Mouse (Mus musculus) heart, embryonic 11.5 days (tissue): ENCODE measurements around the gene Slc25a13. TPM values are rescaled to one million over a fixed set of nuclear protein-coding genes. Genes with fewer than 3 reads are reported as not detected.

Experiments used
- ATAC-seq: fragments of 200-750 bp; cut with Nextera tagmentation; replicated peaks from 2 replicates; pipeline ENCODE4 v1.8.0; 2017; ENCODE audit warnings: moderate library complexity; ENCODE audit not compliant: insufficient number of reproducible peaks, low FRiP score, low TSS enrichment
- H3K27ac ChIP-seq: fragments of 300-500 bp; sonication (generic); 2 replicates; pipeline ENCODE4 v1.5.1; 2014; ENCODE audit warnings: mild to moderate bottlenecking, low read depth, low read length
- H3K27me3 ChIP-seq: fragments of 300-500 bp; sonication (generic); 2 replicates; pipeline ENCODE4 v1.6.1; 2014; ENCODE audit warnings: mild to moderate bottlenecking, low read length, mixed read lengths; ENCODE audit not compliant: control insufficient read depth, insufficient read depth
- H3K36me3 ChIP-seq: fragments of 300-500 bp; sonication (generic); 2 replicates; pipeline ENCODE4 v1.6.1; 2014; ENCODE audit warnings: mild to moderate bottlenecking, low read length, moderate library complexity, mixed read lengths; ENCODE audit not compliant: control insufficient read depth, insufficient read depth
- H3K4me1 ChIP-seq: fragments of 300-500 bp; sonication (generic); 2 replicates; pipeline ENCODE4 v1.6.1; 2014; ENCODE audit warnings: low read length; ENCODE audit not compliant: control insufficient read depth, insufficient read depth
- H3K4me2 ChIP-seq: fragments of 300-500 bp; sonication (generic); 2 replicates; pipeline ENCODE4 v1.6.1; 2014; ENCODE audit warnings: mild to moderate bottlenecking, moderate library complexity
- H3K4me3 ChIP-seq: fragments of 300-500 bp; sonication (generic); 2 replicates; pipeline ENCODE4 v1.5.1; 2014; ENCODE audit warnings: low read depth, low read length
- H3K9ac ChIP-seq: fragments of 300-500 bp; sonication (generic); 2 replicates; pipeline ENCODE4 v1.6.1; 2014; ENCODE audit warnings: mild to moderate bottlenecking, low read depth, low read length, moderate library complexity
- H3K9me3 ChIP-seq: fragments of 300-500 bp; sonication (generic); replicated peaks from 2 replicates; pipeline ENCODE4 v1.6.1; 2016; ENCODE audit warnings: low read length; ENCODE audit not compliant: control insufficient read depth
- WGBS: fragments of 180-500 bp; shearing (Covaris S2); extraction: QIAGEN DNeasy Blood & Tissue Kit; methylation state at CpG from one replicate; pipeline ENCODE4 v1.1.7; 2014; ENCODE audit not compliant: insufficient replicate concordance; 5-methylcytosine and 5-hydroxymethylcytosine counted together
- polyA plus RNA-seq: library from polyadenylated mRNA; unstranded; fragments of >200 nt; fragmentation: Nextera tagmentation; extraction: Ambion mirVana; gene quantifications from 2 replicates; pipeline ENCODE4 v1.2.1, GENCODE M21; 2014

The Slc25a13 gene
- polyA plus RNA-seq, 1 experiment from 2014 or later = 59.4 TPM

DNA sequence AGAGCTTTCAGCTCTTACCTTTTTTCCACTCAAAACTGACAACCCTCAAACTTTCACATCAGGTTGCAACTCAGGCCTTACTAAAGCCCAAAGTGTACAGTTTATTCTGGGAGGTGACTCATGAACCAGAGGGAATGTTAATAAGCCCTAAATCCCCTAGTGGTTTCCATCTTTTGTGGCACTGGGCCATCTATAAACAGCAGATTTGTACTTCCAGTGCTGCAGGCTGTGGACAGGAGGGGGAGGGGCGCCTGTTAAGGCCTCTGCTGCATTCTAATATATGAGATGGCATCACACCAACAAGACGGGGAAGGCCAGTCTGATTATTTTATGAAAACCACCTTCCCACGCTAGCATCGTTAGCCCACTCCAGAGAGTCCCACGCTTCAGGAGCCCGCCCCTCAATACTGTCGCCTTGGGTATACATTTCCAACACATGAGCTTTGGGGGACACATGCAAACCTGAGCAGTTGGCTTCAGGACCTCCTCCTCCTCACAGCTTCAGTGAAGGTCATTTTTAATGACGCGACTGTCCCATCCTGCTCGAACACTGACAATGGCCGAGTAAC, 48.3 kb downstream of the Slc25a13 start:
- Histone ChIP-seq H3K9me3 (no peaks in the 10 kb centered on the region), H3K4me3 (no peak overlapping the region), H3K27me3 (no peaks in the 10 kb centered on the region), H3K4me2 (no peak overlapping the region), H3K9ac (no peak overlapping the region), H3K27ac (0 out of 2 replicates have a peak overlapping the region, but pooled peaks have one; percentile 35), H3K36me3 (no peaks in the 10 kb centered on the region), H3K4me1 (peaks cover 16% of the 10 kb centered on the region)
- ATAC-seq = no peak
- WGBS = 82% methylated on average over 11 of the region's 11 CpGs

DNA sequence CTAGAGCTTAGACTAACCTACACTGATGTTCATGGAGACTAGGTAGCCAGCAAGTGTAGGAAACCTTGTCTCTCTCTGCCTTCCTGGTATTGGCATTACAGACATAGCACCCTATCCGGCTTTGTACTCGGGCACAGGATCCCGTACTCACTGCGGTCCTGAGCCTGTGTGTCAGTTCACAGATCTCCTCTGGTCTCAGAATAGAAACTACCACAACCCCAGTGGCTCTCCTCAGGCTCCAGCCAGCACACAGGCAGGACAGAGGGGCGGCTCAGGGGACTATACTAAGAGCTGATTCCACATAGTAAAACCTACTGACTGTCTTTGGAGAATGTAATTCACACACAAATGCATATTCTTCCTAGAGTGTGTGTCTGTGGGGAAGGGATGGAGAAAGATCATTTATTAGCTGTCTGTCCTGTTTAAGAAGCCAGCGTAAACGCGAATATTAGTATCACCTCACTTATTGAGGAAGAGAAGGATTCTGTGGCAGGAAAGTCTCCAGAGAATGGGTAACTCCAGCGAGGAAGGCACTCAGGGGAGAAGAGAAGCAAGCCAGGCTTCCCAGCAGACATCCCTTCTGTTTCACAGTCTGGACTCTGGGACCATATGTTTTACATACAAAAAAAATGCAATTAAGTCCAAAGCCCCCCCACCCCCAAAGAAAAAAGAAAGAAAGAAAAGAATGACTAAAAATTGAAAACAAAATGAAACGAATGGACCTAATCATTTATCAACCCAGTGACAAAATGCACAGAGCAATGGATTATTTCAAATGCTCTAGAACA, 49.4 kb downstream of the Slc25a13 start:
- no peak overlapping the region for H3K4me3 ChIP-seq
- H3K27me3 ChIP-seq = no peaks in the 10 kb centered on the region
- no peaks in the 10 kb centered on the region for H3K36me3 ChIP-seq
- peaks cover 11% of the 10 kb centered on the region for H3K4me1 ChIP-seq
- no peaks in the 10 kb centered on the region for H3K9me3 ChIP-seq
- H3K4me2 ChIP-seq = peak overlapping the region; percentile 19
- no peak overlapping the region for H3K9ac ChIP-seq
- WGBS = 65% methylated on average over 10 of the region's 10 CpGs
- no peak for ATAC-seq
- H3K27ac ChIP-seq = 0 out of 2 replicates have a peak overlapping the region, but pooled peaks have one; percentile 35

DNA sequence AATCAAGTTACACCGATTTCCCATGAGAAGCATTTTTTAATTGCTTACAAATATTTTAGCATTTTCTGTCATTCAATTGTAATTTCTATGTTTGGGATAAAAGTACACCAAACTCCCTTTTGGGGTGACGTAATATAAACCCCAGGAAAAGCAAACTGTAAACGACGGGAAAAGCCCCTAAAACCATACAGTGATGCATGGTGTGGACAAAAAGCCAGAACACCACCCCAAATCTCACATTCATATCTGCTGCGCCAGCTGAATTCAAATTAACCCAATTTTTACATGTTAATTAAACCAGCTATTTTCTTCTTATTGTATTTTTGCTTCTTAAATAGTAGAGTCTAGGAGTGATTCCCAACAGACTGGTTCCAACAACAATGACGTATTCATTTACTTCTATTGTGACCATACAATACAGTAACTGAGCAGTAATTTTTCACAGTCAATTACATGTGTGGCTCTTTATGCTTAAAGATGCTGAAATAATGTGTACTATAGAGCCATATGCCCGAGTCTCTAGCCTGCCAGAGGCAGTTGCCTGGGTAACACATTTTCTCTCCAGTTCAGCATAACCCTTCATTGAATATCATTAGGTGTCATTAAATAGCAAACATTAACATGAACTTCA, 53.9 kb downstream of the Slc25a13 start:
- peaks cover 12% of the 10 kb centered on the region for H3K4me1 ChIP-seq
- no peaks in the 10 kb centered on the region for H3K9me3 ChIP-seq
- no peaks in the 10 kb centered on the region for H3K36me3 ChIP-seq
- no peak overlapping the region for H3K4me2 ChIP-seq
- no peak overlapping the region for H3K9ac ChIP-seq
- H3K27ac ChIP-seq = no peak overlapping the region
- no peak for ATAC-seq
- H3K27me3 ChIP-seq = no peaks in the 10 kb centered on the region
- no peak overlapping the region for H3K4me3 ChIP-seq
- whole genome bisulfite sequencing = 90% methylated on average over 7 of the region's 7 CpGs

DNA sequence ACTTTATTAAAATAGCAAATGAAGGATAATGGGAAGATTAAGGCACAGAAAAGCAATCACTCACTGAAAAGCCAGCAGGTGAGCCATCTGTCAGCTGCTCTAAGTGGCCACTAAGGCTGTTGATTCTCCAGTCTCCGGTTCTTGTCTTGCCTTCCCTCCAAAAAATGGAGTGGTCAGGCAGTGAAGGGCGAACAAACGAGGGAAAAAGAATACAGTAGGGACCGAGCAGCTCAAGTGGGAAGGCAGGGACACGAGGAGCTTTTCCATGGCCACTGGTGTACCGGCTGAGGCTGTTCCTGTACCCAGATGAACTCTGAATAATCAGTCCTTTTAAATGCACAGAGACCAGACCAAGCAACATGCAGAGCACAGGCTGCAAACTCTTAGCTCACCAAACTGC, 54.8 kb downstream of the Slc25a13 start:
- Histone ChIP-seq H3K27ac (no peak overlapping the region), H3K4me1 (peaks cover 12% of the 10 kb centered on the region), H3K9me3 (no peaks in the 10 kb centered on the region), H3K27me3 (no peaks in the 10 kb centered on the region), H3K4me2 (no peak overlapping the region), H3K36me3 (no peaks in the 10 kb centered on the region), H3K4me3 (no peak overlapping the region), H3K9ac (no peak overlapping the region)
- WGBS = 50% methylated on average over 6 of the region's 6 CpGs
- ATAC-seq = no peak

DNA sequence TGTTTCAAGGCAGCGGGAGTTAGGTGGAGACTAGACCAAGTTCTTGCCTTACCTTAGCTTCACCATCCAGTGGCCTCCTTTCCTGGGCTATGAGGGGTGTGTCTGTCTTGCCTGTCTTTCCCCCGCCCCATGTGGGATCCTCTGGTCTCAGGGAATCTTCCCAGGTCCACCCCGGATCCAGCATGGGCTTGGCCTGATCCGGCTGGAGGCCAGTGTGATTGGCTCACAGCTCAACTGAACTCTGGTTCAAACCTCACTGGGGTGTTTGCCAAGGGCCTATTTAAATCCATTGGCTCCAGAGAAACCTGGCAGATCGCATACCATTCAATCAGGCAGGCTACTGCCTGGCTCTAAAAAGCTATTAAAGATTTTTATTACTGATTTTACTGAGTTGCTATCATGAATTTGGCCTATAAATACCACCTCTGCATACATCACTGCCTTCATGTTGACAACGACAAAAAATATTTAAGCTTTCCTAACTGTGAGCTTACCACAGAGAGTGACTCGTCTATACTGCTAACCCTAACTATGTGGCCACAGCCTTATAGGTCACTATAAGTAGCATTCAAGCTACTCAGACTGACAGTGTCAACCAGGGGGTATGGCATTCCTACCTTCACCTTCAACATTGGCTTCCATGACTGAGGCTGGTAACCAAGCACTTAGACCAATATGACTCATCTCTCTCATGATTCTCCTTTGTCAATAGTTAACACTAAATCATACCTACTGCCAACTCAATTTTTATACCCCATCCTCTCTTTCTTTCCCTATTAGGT, 56.1 kb downstream of the Slc25a13 start:
- Histone ChIP-seq H3K4me2 (no peak overlapping the region), H3K27me3 (no peaks in the 10 kb centered on the region), H3K9me3 (no peaks in the 10 kb centered on the region), H3K4me1 (peaks cover 12% of the 10 kb centered on the region), H3K27ac (no peak overlapping the region), H3K9ac (no peak overlapping the region), H3K36me3 (no peaks in the 10 kb centered on the region), H3K4me3 (no peak overlapping the region)
- ATAC-seq = no peak
- 86% methylated on average over 7 of the region's 7 CpGs for WGBS

DNA sequence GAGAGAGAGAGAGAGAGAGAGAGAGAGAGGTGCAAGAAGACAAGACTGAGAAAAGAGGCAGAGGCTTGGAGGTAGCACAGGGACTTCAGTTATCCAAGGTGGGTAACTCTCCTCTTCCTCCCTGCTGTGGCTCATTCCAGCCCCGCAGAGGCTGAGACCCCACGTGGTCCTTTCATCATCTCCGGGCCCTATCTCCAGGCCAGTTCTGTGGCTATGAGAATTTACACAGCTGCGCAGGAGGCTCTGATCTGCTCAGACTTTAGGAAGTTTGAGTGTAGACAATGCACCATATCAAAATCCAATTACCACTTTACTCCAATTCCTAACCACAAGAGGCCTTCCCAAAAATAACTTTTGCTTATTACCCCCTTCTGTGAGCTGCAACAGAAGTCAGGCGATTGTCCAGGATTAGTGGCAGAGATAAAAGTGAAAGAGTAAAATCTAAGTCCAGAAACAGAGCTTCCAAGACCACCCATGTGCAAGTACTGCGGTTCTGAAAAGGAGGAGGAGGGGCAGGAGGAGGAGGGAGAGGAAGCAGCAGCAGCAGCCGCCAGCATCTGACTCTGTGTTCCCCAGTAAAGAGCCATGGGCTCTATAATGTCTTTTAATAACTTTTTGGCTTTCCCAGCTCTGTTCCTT, 57.6 kb downstream of the Slc25a13 start:
- Histone ChIP-seq H3K9me3 (no peaks in the 10 kb centered on the region), H3K36me3 (no peaks in the 10 kb centered on the region), H3K27me3 (no peaks in the 10 kb centered on the region), H3K4me1 (peaks cover 13% of the 10 kb centered on the region), H3K27ac (no peak overlapping the region), H3K4me3 (no peak overlapping the region), H3K9ac (no peak overlapping the region), H3K4me2 (peak overlapping the region; percentile 3)
- WGBS = 27% methylated on average over 7 of the region's 7 CpGs
- no peak for ATAC-seq

DNA sequence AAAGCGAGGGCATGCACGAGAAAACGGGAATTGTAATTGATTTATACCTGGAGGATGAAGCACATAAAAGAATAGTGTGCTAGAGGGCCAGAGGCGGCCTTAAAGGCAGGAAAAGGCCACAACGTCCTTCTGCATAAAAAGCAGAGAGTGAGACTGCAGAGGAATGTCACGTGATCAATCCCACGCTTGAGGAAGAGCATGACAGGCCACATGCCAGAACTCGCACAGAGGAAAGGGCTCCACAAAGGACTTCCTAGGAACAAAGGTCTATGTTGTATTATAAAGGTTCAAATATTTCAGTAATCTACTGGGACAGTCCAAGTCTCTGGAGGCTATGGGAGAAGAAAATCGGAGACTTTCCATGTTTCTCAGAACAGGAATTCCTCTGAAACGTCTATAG, 63.5 kb downstream of the Slc25a13 start:
- H3K4me1 ChIP-seq = 0 out of 2 replicates have a peak, but pooled peaks cover 2% of the 10 kb centered on the region
- no peaks in the 10 kb centered on the region for H3K27me3 ChIP-seq
- H3K9ac ChIP-seq = no peak overlapping the region
- no peak overlapping the region for H3K27ac ChIP-seq
- H3K4me3 ChIP-seq = no peak overlapping the region
- H3K9me3 ChIP-seq = no peaks in the 10 kb centered on the region
- H3K4me2 ChIP-seq = no peak overlapping the region
- ATAC-seq = no peak
- no peaks in the 10 kb centered on the region for H3K36me3 ChIP-seq
- 65% methylated on average over 10 of the region's 10 CpGs for WGBS

DNA sequence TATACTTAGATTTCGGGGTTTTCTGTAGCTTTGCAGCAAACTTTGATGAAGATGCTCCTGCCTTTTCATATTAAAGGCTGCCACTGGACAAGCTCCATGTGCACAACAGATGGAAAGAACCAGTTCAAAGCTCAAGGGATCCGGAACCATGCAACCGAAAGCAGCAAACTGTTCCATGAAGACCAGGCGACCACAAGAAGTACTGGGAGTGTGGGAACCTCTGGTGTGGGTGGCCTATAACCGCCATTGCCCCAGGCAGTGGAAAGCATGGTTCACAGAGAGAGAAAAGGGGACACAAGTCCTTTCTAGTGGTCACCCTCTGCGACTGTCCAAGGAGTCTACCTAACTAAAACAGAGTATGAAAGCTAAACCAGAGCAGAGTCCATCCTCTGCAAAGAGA, 66.2 kb downstream of the Slc25a13 start:
- Histone ChIP-seq H3K36me3 (no peaks in the 10 kb centered on the region), H3K4me2 (no peak overlapping the region), H3K27me3 (no peaks in the 10 kb centered on the region), H3K4me1 (0 out of 2 replicates have a peak, but pooled peaks cover 2% of the 10 kb centered on the region), H3K9me3 (no peaks in the 10 kb centered on the region), H3K27ac (no peak overlapping the region), H3K4me3 (no peak overlapping the region), H3K9ac (no peak overlapping the region)
- no peak for ATAC-seq
- 91% methylated on average over 6 of the region's 6 CpGs for WGBS
